Mouse (Mus musculus) hindbrain, embryonic 16.5 days (tissue): Measurements from ENCODE around the gene Llcfc1. TPM values are rescaled to one million over a fixed set of nuclear protein-coding genes. Genes with fewer than 3 reads are reported as not detected.

Experiments
- ATAC-seq: fragments of 200-750 bp; cut with Nextera tagmentation; 2 replicates; pipeline ENCODE4 v1.8.0; 2017; ENCODE audit warnings: moderate TSS enrichment, moderate library complexity
- H3K27ac ChIP-seq: fragments of 300-500 bp; sonication (generic); 2 replicates; pipeline ENCODE4 v1.5.1; 2014; ENCODE audit warnings: low read depth, mild to moderate bottlenecking, control low read depth, low read length, moderate library complexity
- H3K27me3 ChIP-seq: fragments of 300-500 bp; sonication (generic); replicated peaks from 2 replicates; pipeline ENCODE4 v1.6.1; 2014; ENCODE audit warnings: low read length; ENCODE audit not compliant: control insufficient read depth, insufficient read depth
- H3K36me3 ChIP-seq: fragments of 300-500 bp; sonication (generic); 2 replicates; pipeline ENCODE4 v1.6.1; 2014; ENCODE audit warnings: mild to moderate bottlenecking, low read length, moderate library complexity, mixed read lengths; ENCODE audit not compliant: control insufficient read depth, insufficient read depth
- H3K4me1 ChIP-seq: fragments of 300-500 bp; sonication (generic); 2 replicates; pipeline ENCODE4 v1.6.1; 2014; ENCODE audit warnings: low read depth, low read length; ENCODE audit not compliant: control insufficient read depth, insufficient read depth
- H3K4me2 ChIP-seq: fragments of 300-500 bp; sonication (generic); 2 replicates; pipeline ENCODE4 v1.6.1; 2014; ENCODE audit warnings: mild to moderate bottlenecking, low read length, control low read depth, moderate library complexity
- H3K4me3 ChIP-seq: fragments of 300-500 bp; sonication (generic); 2 replicates; pipeline ENCODE4 v1.5.1; 2014; ENCODE audit warnings: mild to moderate bottlenecking, low read length, control low read depth, moderate library complexity
- H3K9ac ChIP-seq: fragments of 300-500 bp; sonication (generic); 2 replicates; pipeline ENCODE4 v1.6.1; 2014; ENCODE audit warnings: low read depth, mild to moderate bottlenecking, control low read depth, low read length, moderate library complexity
- H3K9me3 ChIP-seq: fragments of 300-500 bp; sonication (generic); 2 replicates; pipeline ENCODE4 v1.6.1; 2014; ENCODE audit warnings: mild to moderate bottlenecking, low read length, moderate library complexity; ENCODE audit not compliant: control insufficient read depth
- WGBS: fragments of 180-500 bp; shearing (Covaris S2); extraction: QIAGEN DNeasy Blood & Tissue Kit; methylation state at CpG from one replicate; pipeline ENCODE4 v1.1.7; 2014; 5-methylcytosine and 5-hydroxymethylcytosine counted together
- polyA plus RNA-seq: library from polyadenylated mRNA; unstranded; fragments of >200 nt; fragmentation: Nextera tagmentation; extraction: Ambion mirVana; gene quantifications from 2 replicates; pipeline ENCODE4 v1.2.1, GENCODE M21; 2015

The Llcfc1 gene
- polyA plus RNA-seq, result not detected in 2 replicates

- Histone ChIP-seq H3K9me3 (no peaks in the 10 kb centered on the region), H3K4me2 (no peak within 1 kb of the TSS), H3K4me1 (no peaks in the 10 kb centered on the region), H3K27ac (no peak within 1 kb of the TSS), H3K9ac (no peak within 1 kb of the TSS), H3K4me3 (no peak within 1 kb of the TSS), H3K27me3 (no peaks in the 10 kb centered on the region), H3K36me3 (no peaks in the 10 kb centered on the region)
- ATAC-seq, result no peak
- WGBS, result 95% methylated on average over 2 of the region's 2 CpGs
Measured at GRCm38 (mm10) chr6:41684131-41684530, at the start of gene Llcfc1. Gene Llcfc1, plus strand, starts transcription at chr6:41684431.

GRCm38 (mm10) chr6:41635211-41635610 lies 49.0 kb upstream of the Llcfc1 start:
- no peak overlapping the region for H3K27ac ChIP-seq
- no peaks in the 10 kb centered on the region for H3K4me1 ChIP-seq
- no peak overlapping the region for H3K4me3 ChIP-seq
- no peak overlapping the region for H3K9ac ChIP-seq
- H3K36me3 ChIP-seq, result no peaks in the 10 kb centered on the region
- no peak for ATAC-seq
- H3K9me3 ChIP-seq, result no peaks in the 10 kb centered on the region
- WGBS, result 32% methylated on average over 1 of the region's 1 CpGs
- H3K27me3 ChIP-seq, result no peaks in the 10 kb centered on the region
- H3K4me2 ChIP-seq, result no peak overlapping the region

GRCm38 (mm10) chr6:41636178-41636577 lies 48.1 kb upstream of the Llcfc1 start, which contains the start of gene Trpv6:
Gene Trpv6, minus strand, starts transcription at chr6:41636405.
- Histone ChIP-seq H3K4me3 (no peak within 1 kb of the TSS), H3K9ac (no peak within 1 kb of the TSS), H3K27me3 (no peaks in the 10 kb centered on the region), H3K4me1 (no peaks in the 10 kb centered on the region), H3K9me3 (no peaks in the 10 kb centered on the region), H3K4me2 (no peak within 1 kb of the TSS), H3K27ac (no peak within 1 kb of the TSS), H3K36me3 (no peaks in the 10 kb centered on the region)
- 33% methylated on average over 5 of the region's 5 CpGs for WGBS
- 0 out of 2 replicates have a peak, but pooled peaks have one; percentile 8 for ATAC-seq

- no peaks in the 10 kb centered on the region for H3K36me3 ChIP-seq
- no peak overlapping the region for H3K4me3 ChIP-seq
- H3K4me1 ChIP-seq, result no peaks in the 10 kb centered on the region
- no peaks in the 10 kb centered on the region for H3K9me3 ChIP-seq
- peak; percentile 37; the same call in 1 of the 2 replicates for ATAC-seq
- H3K27me3 ChIP-seq, result no peaks in the 10 kb centered on the region
- no peak overlapping the region for H3K27ac ChIP-seq
- no peak overlapping the region for H3K9ac ChIP-seq
- 10% methylated on average over 1 of the region's 1 CpGs for WGBS
- H3K4me2 ChIP-seq, result no peak overlapping the region
Measured at GRCm38 (mm10) chr6:41637393-41637792, 46.8 kb upstream of the Llcfc1 start.

GRCm38 (mm10) chr6:41637927-41638506 lies 46.2 kb upstream of the Llcfc1 start:
- Histone ChIP-seq H3K4me3 (no peak overlapping the region), H3K27me3 (no peaks in the 10 kb centered on the region), H3K9ac (no peak overlapping the region), H3K27ac (no peak overlapping the region), H3K4me1 (no peaks in the 10 kb centered on the region), H3K4me2 (no peak overlapping the region), H3K36me3 (no peaks in the 10 kb centered on the region), H3K9me3 (no peaks in the 10 kb centered on the region)
- 85% methylated on average over 6 of the region's 6 CpGs for WGBS
- no peak for ATAC-seq

- H3K27me3 ChIP-seq, result no peaks in the 10 kb centered on the region
- WGBS, result 52% methylated on average over 3 of the region's 3 CpGs
- H3K4me3 ChIP-seq, result no peak overlapping the region
Measured at GRCm38 (mm10) chr6:41640449-41640848, 43.8 kb upstream of the Llcfc1 start.

GRCm38 (mm10) chr6:41641173-41641866 lies 42.9 kb upstream of the Llcfc1 start:
- H3K27ac ChIP-seq, result no peak overlapping the region
- no peaks in the 10 kb centered on the region for H3K9me3 ChIP-seq
- no peak for ATAC-seq
- no peak overlapping the region for H3K4me3 ChIP-seq
- no peak overlapping the region for H3K4me2 ChIP-seq
- no peaks in the 10 kb centered on the region for H3K36me3 ChIP-seq
- no peak overlapping the region for H3K9ac ChIP-seq
- no peaks in the 10 kb centered on the region for H3K27me3 ChIP-seq
- H3K4me1 ChIP-seq, result no peaks in the 10 kb centered on the region
- 85% methylated on average over 6 of the region's 6 CpGs for WGBS

More at GRCm38 (mm10) chr6:41640449-41640848, 43.8 kb upstream of the Llcfc1 start:
- Histone ChIP-seq H3K4me1 (no peaks in the 10 kb centered on the region), H3K4me2 (no peak overlapping the region), H3K9ac (no peak overlapping the region), H3K27ac (no peak overlapping the region), H3K9me3 (no peaks in the 10 kb centered on the region), H3K36me3 (no peaks in the 10 kb centered on the region)
- no peak for ATAC-seq

GRCm38 (mm10) chr6:41642765-41643164 lies 41.5 kb upstream of the Llcfc1 start:
- Histone ChIP-seq H3K27me3 (no peaks in the 10 kb centered on the region), H3K4me3 (no peak overlapping the region), H3K36me3 (no peaks in the 10 kb centered on the region), H3K9me3 (no peaks in the 10 kb centered on the region), H3K4me1 (no peaks in the 10 kb centered on the region), H3K27ac (no peak overlapping the region), H3K4me2 (no peak overlapping the region), H3K9ac (no peak overlapping the region)
- WGBS, result 89% methylated on average over 4 of the region's 4 CpGs
- ATAC-seq, result no peak

- H3K36me3 ChIP-seq, result no peaks in the 10 kb centered on the region
Measured at GRCm38 (mm10) chr6:41643227-41643626, 41.0 kb upstream of the Llcfc1 start.

More at GRCm38 (mm10) chr6:41643227-41643626, 41.0 kb upstream of the Llcfc1 start:
- 89% methylated on average over 3 of the region's 3 CpGs for WGBS
- Histone ChIP-seq H3K4me2 (no peak overlapping the region), H3K27ac (no peak overlapping the region), H3K4me3 (no peak overlapping the region), H3K9me3 (no peaks in the 10 kb centered on the region), H3K9ac (no peak overlapping the region), H3K27me3 (no peaks in the 10 kb centered on the region), H3K4me1 (no peaks in the 10 kb centered on the region)
- ATAC-seq, result no peak
